47 mouse cellular contexts compared by ENCODE assay signal in genomic region chr8:20902527-20902926, GRCm38 (mm10). TPM values are rescaled to one million over a fixed set of nuclear protein-coding genes. Genes with fewer than 3 reads are reported as not detected.
"Had no signal": no experiment of that assay in that cellular context is flagged by ENCODE, and none has a peak within 500 bp of the region (broad histone marks: within the 10 kb centered on the region; RNA-seq: fewer than 3 reads in every experiment).

Gm15056 (minus strand) TSS chr8:20902627.

- H3K9ac ChIP-seq: limb, embryonic 12.5 days; limb, embryonic 13.5 days; limb, embryonic 15.5 days; liver, embryonic 12.5 days; liver, embryonic 13.5 days; liver, embryonic 14.5 days; liver, embryonic 15.5 days; liver, postnatal 0 days; lung, embryonic 14.5 days; lung, embryonic 15.5 days; midbrain, embryonic 12.5 days; midbrain, embryonic 13.5 days; midbrain, embryonic 15.5 days; neural tube, embryonic 12.5 days had no signal

- H3K36me3 ChIP-seq: limb, embryonic 10.5 days; limb, embryonic 12.5 days; limb, embryonic 13.5 days; limb, embryonic 15.5 days; liver, embryonic 12.5 days; liver, embryonic 13.5 days; liver, embryonic 15.5 days; lung, embryonic 15.5 days; midbrain, embryonic 10.5 days; midbrain, embryonic 12.5 days; midbrain, embryonic 13.5 days; midbrain, embryonic 15.5 days; neural tube, embryonic 12.5 days had no signal

- H3K27ac ChIP-seq: limb, embryonic 10.5 days; limb, embryonic 12.5 days; limb, embryonic 13.5 days; limb, embryonic 15.5 days; liver, embryonic 12.5 days; liver, embryonic 13.5 days; liver, embryonic 14.5 days; liver, embryonic 15.5 days; lung, embryonic 15.5 days; macrophage; midbrain, embryonic 10.5 days; midbrain, embryonic 12.5 days; midbrain, embryonic 13.5 days; midbrain, embryonic 15.5 days; neural tube, embryonic 12.5 days had no signal

- H3K4me3 ChIP-seq: limb, embryonic 10.5 days; limb, embryonic 12.5 days; limb, embryonic 13.5 days; limb, embryonic 15.5 days; liver, embryonic 12.5 days; liver, embryonic 13.5 days; liver, embryonic 15.5 days; lung, embryonic 15.5 days; megakaryocyte, embryonic 14.5 days; midbrain, embryonic 10.5 days; midbrain, embryonic 12.5 days; midbrain, embryonic 13.5 days; midbrain, embryonic 15.5 days; myocyte; neural tube, embryonic 12.5 days had no signal

- H3K4me1 ChIP-seq: limb, embryonic 10.5 days; limb, embryonic 12.5 days; limb, embryonic 13.5 days; limb, embryonic 15.5 days; liver, embryonic 12.5 days; liver, embryonic 13.5 days; liver, embryonic 15.5 days; lung, embryonic 15.5 days; megakaryocyte, embryonic 14.5 days; midbrain, embryonic 10.5 days; midbrain, embryonic 12.5 days; midbrain, embryonic 13.5 days; midbrain, embryonic 15.5 days; neural tube, embryonic 12.5 days had no signal

- H3K4me2 ChIP-seq: limb, embryonic 12.5 days; limb, embryonic 13.5 days; limb, embryonic 15.5 days; liver, embryonic 11.5 days; liver, embryonic 12.5 days; liver, embryonic 13.5 days; liver, embryonic 15.5 days; lung, embryonic 14.5 days; lung, embryonic 15.5 days; midbrain, embryonic 11.5 days; midbrain, embryonic 12.5 days; midbrain, embryonic 13.5 days; midbrain, embryonic 15.5 days; neural tube, embryonic 12.5 days had no signal

- DNase-seq: left cerebral cortex, postnatal 4 days; liver; liver, embryonic 13.5 days; liver, postnatal 0 days; lung, adult 18-20 months; lung, adult 2 months; lung, embryonic 14.5 days; lung, postnatal 10 days; lung, postnatal 14 days; lung, postnatal 36 days; lung, postnatal 4 days; midbrain, embryonic 14.5 days had no signal

- H3K9me3 ChIP-seq: limb, embryonic 10.5 days; limb, embryonic 15.5 days; liver, embryonic 15.5 days; lung, embryonic 15.5 days had no signal

- ATAC-seq: liver, embryonic 12.5 days; liver, postnatal 0 days; lung, postnatal 0 days; midbrain, embryonic 13.5 days; midbrain, embryonic 15.5 days; midbrain, embryonic 16.5 days had no signal

- H3K27me3 ChIP-seq: limb, embryonic 12.5 days; limb, embryonic 13.5 days; limb, embryonic 15.5 days; liver, embryonic 12.5 days; liver, embryonic 13.5 days; liver, embryonic 15.5 days; lung, embryonic 15.5 days; megakaryocyte, embryonic 14.5 days; midbrain, embryonic 12.5 days; midbrain, embryonic 13.5 days; midbrain, embryonic 15.5 days; neural tube, embryonic 12.5 days had no signal

RNA-seq across cellular contexts. Expression of gene Gm15056, which starts in this region (rescaled TPM):
- total RNA-seq: left cerebral cortex, postnatal 10 days; left cerebral cortex, postnatal 14 days; left cerebral cortex, postnatal 25 days; left cerebral cortex, postnatal 36 days; left cerebral cortex, postnatal 4 days; liver, adult 2 months; megakaryocyte progenitor cell, adult 5-6 weeks; megakaryocyte, adult 5-6 weeks; megakaryocyte-erythroid progenitor cell, adult 5-6 weeks; midbrain, postnatal 0 days; monocyte, adult 5-6 weeks had no signal
- polyA plus RNA-seq: limb, embryonic 10.5 days; limb, embryonic 11.5 days; limb, embryonic 12.5 days; limb, embryonic 13.5 days; limb, embryonic 14.5 days; limb, embryonic 15.5 days; liver, adult 2 months; liver, embryonic 11.5 days; liver, embryonic 12.5 days; liver, embryonic 13.5 days; liver, embryonic 14.5 days; liver, embryonic 15.5 days; liver, embryonic 16.5 days; liver, postnatal 0 days; lung, adult 2 months; lung, embryonic 14.5 days; lung, embryonic 15.5 days; lung, embryonic 16.5 days; lung, postnatal 0 days; macrophage; midbrain, embryonic 10.5 days; midbrain, embryonic 11.5 days; midbrain, embryonic 12.5 days; midbrain, embryonic 13.5 days; midbrain, embryonic 14.5 days; midbrain, embryonic 15.5 days; midbrain, embryonic 16.5 days; midbrain, postnatal 0 days; myocyte; neural tube, embryonic 11.5 days; neural tube, embryonic 12.5 days had no signal
